Mouse (Mus musculus): ENCODE results near the gene Cltb.

DNA sequence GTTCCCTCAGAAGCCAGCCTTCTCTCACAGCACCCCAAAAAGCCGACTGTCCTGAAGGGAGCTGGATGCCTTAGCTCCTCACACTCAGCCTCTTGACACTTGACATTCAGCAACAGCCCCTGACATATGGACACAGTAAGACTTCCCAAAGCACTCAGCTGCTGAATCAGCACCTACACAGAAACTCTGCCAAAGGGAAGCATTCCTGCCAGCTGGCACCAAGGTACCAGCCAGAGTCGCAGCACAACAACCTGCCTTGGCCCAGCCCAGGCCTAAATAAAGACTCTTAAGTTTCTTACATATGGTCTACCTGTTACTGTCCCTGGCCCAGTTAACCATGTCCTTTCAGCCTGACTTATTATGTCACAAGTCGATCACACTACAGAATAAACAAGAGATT is 54.3 kb downstream of the Cltb start:
- TF ChIP-seq CTCF (IDR thresholded peaks at IDR 0.05; ENCODE audit: low read depth) (no peak), EP300 (IDR thresholded peaks at IDR 0.05; ENCODE audit: low read depth) (no peak)

All from heart, postnatal 0 days (tissue).